Mouse (Mus musculus) intestine, embryonic 14.5 days (tissue): ENCODE measurements around the gene Prr15. TPM values are rescaled to one million over a fixed set of nuclear protein-coding genes. Genes with fewer than 3 reads are reported as not detected.

Source experiments
- ATAC-seq: fragments of 200-750 bp; cut with Nextera tagmentation; replicated peaks from 2 replicates; pipeline ENCODE4 v1.8.0; 2017; ENCODE audit warnings: low read depth, moderate number of reproducible peaks, moderate TSS enrichment, moderate library complexity; ENCODE audit not compliant: low FRiP score, low TSS enrichment
- DNase-seq: peaks from one replicate; pipeline ENCODE4 v3.0.0-alpha.2; 2018; ENCODE audit warnings: low spot score
- H3K27ac ChIP-seq: fragments of 300-500 bp; sonication (generic); 2 replicates; pipeline ENCODE4 v1.5.1; 2014; ENCODE audit warnings: low read depth, mild to moderate bottlenecking, control low read depth
- H3K27me3 ChIP-seq: fragments of 300-500 bp; sonication (generic); replicated peaks from 2 replicates; pipeline ENCODE4 v1.6.1; 2014; ENCODE audit warnings: low read length, control low read depth; ENCODE audit not compliant: control insufficient read depth, insufficient read depth
- H3K36me3 ChIP-seq: fragments of 300-500 bp; sonication (generic); 2 replicates; pipeline ENCODE4 v1.6.1; 2014; ENCODE audit warnings: low read length, control low read depth; ENCODE audit not compliant: control insufficient read depth, insufficient read depth
- H3K4me1 ChIP-seq: fragments of 300-500 bp; sonication (generic); replicated peaks from 2 replicates; pipeline ENCODE4 v1.6.1; 2014; ENCODE audit warnings: low read length, control low read depth, mixed read lengths; ENCODE audit not compliant: control insufficient read depth, insufficient read depth
- H3K4me2 ChIP-seq: fragments of 300-500 bp; sonication (generic); 2 replicates; pipeline ENCODE4 v1.6.1; 2014; ENCODE audit warnings: low read length
- H3K4me3 ChIP-seq: fragments of 300-500 bp; sonication (generic); 2 replicates; pipeline ENCODE4 v1.5.1; 2014; ENCODE audit warnings: low read depth, low read length, control low read depth, mixed read lengths
- H3K9ac ChIP-seq: fragments of 300-500 bp; sonication (generic); 2 replicates; pipeline ENCODE4 v1.6.1; 2014; ENCODE audit warnings: mild to moderate bottlenecking, low read length
- H3K9me3 ChIP-seq: fragments of 300-500 bp; sonication (generic); 2 replicates; pipeline ENCODE4 v1.6.1; 2016; ENCODE audit warnings: low read length, control low read depth; ENCODE audit not compliant: control insufficient read depth
- WGBS: fragments of 180-500 bp; shearing (Covaris S2); extraction: QIAGEN DNeasy Blood & Tissue Kit; methylation state at CpG from one replicate; pipeline ENCODE4 v1.1.7; 2014; 5-methylcytosine and 5-hydroxymethylcytosine counted together
- polyA plus RNA-seq: library from polyadenylated mRNA; unstranded; fragments of >200 nt; fragmentation: Nextera tagmentation; extraction: Ambion mirVana; gene quantifications from 2 replicates; pipeline ENCODE4 v1.2.1, GENCODE M21; 2014

The Prr15 gene
- polyA plus RNA-seq, 1 experiment from 2014 or later: 8.6 TPM

GRCm38 (mm10) chr6:54326671-54327625 lies 1.3 kb downstream of the Prr15 start:
- no peaks in the 10 kb centered on the region for H3K36me3 ChIP-seq
- peak; percentile 84 for DNase-seq
- peak overlapping the region; percentile 41 for H3K9ac ChIP-seq
- H3K9me3 ChIP-seq: no peaks in the 10 kb centered on the region
- H3K4me3 ChIP-seq: peak overlapping the region; percentile 52
- peaks cover 30% of the 10 kb centered on the region for H3K27me3 ChIP-seq
- WGBS: 1% methylated on average over 51 of the region's 53 CpGs
- H3K4me1 ChIP-seq: 0 out of 2 replicates have a peak, but pooled peaks cover 9% of the 10 kb centered on the region
- H3K4me2 ChIP-seq: peak overlapping the region; percentile 94
- ATAC-seq: peak; percentile 93
- 0 out of 2 replicates have a peak overlapping the region, but pooled peaks have one; percentile 11 for H3K27ac ChIP-seq

- Histone ChIP-seq H3K9me3 (no peaks in the 10 kb centered on the region), H3K27ac (0 out of 2 replicates have a peak overlapping the region, but pooled peaks have one; percentile 11), H3K9ac (peak overlapping the region; percentile 41), H3K4me1 (peaks cover 15% of the 10 kb centered on the region; the same call in 1 of the 2 replicates), H3K27me3 (peaks cover 30% of the 10 kb centered on the region), H3K36me3 (no peaks in the 10 kb centered on the region), H3K4me2 (peak overlapping the region; percentile 94), H3K4me3 (peak overlapping the region; percentile 52)
- under 1% methylated on average over 28 of the region's 28 CpGs for WGBS
- ATAC-seq (no peak), DNase-seq (peak; percentile 73)
These were observed 2.0 kb downstream of the Prr15 start for GRCm38 (mm10) chr6:54327626-54328003.

DNA sequence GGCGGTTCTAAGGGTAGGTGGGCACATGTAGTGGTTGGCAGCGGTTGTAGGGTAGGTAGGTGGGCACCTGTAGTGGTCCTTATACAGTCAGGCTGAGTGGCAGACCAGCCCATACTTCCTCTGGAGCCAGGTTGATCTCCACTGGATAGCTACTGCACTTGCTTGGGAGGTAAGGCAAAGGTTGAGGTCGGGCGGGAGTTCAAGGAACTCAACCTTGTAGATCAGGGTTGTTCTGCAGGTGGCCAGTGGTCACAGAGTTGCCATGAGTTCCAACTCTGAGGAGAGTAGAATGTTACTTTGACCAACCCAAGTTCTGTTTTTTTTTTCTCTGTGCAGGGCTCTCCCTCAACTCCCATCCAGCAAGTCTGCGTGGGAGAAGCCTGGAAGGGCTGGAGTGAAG lies 3.1 kb downstream of the Prr15 start:
- Histone ChIP-seq H3K27me3 (peaks cover 30% of the 10 kb centered on the region), H3K9me3 (no peaks in the 10 kb centered on the region), H3K9ac (no peak overlapping the region), H3K36me3 (no peaks in the 10 kb centered on the region), H3K4me3 (no peak overlapping the region), H3K4me2 (no peak overlapping the region), H3K27ac (no peak overlapping the region), H3K4me1 (peaks cover 17% of the 10 kb centered on the region; the same call in 1 of the 2 replicates)
- DNase-seq (no peak), ATAC-seq (no peak)
- 94% methylated on average over 5 of the region's 5 CpGs for WGBS

- H3K27me3 ChIP-seq: peaks cover 23% of the 10 kb centered on the region
- DNase-seq (no peak), ATAC-seq (no peak)
- no peak overlapping the region for H3K27ac ChIP-seq
- no peaks in the 10 kb centered on the region for H3K36me3 ChIP-seq
- WGBS: 82% methylated on average over 3 of the region's 3 CpGs
- no peak overlapping the region for H3K4me2 ChIP-seq
- no peak overlapping the region for H3K4me3 ChIP-seq
- H3K9ac ChIP-seq: no peak overlapping the region
- peaks cover 17% of the 10 kb centered on the region; the same call in 1 of the 2 replicates for H3K4me1 ChIP-seq
- no peaks in the 10 kb centered on the region for H3K9me3 ChIP-seq
These were observed 4.0 kb downstream of the Prr15 start for GRCm38 (mm10) chr6:54329598-54329997.

DNA sequence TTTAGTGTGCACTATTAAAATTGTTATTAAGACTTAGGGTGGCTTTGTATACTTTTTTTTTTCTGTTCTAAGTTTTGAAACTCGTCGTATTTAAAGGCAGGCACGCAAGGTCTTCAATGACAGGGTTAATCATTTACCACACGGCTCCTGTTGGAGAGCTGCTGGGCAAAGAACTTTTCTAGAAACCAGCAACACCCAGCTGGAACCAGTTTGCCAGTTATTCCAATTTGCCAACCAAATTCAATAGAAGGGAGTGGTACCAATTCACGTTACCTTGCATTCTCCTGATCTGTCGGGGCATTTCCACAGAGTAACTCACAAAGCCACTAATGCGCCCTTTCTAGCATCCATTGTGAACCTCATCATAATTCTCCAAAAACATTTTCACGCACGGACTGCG lies 4.5 kb downstream of the Prr15 start:
- no peak for ATAC-seq
- H3K27ac ChIP-seq: no peak overlapping the region
- no peaks in the 10 kb centered on the region for H3K9me3 ChIP-seq
- H3K4me3 ChIP-seq: no peak overlapping the region
- H3K27me3 ChIP-seq: peaks cover 20% of the 10 kb centered on the region
- peaks cover 17% of the 10 kb centered on the region; the same call in 1 of the 2 replicates for H3K4me1 ChIP-seq
- H3K4me2 ChIP-seq: no peak overlapping the region
- no peak overlapping the region for H3K9ac ChIP-seq
- WGBS: 82% methylated on average over 10 of the region's 10 CpGs
- no peaks in the 10 kb centered on the region for H3K36me3 ChIP-seq
- no peak for DNase-seq

- Histone ChIP-seq H3K4me2 (no peak overlapping the region), H3K9ac (no peak overlapping the region), H3K36me3 (no peaks in the 10 kb centered on the region), H3K27ac (no peak overlapping the region), H3K27me3 (peaks cover 7% of the 10 kb centered on the region; the same call in 1 of the 2 replicates), H3K4me3 (no peak overlapping the region), H3K9me3 (no peaks in the 10 kb centered on the region), H3K4me1 (peaks cover 14% of the 10 kb centered on the region; the same call in 1 of the 2 replicates)
- DNase-seq (no peak), ATAC-seq (no peak)
- 56% methylated on average over 10 of the region's 10 CpGs for WGBS
These were observed 6.1 kb downstream of the Prr15 start for GRCm38 (mm10) chr6:54331765-54332164.

GRCm38 (mm10) chr6:54332203-54332602 lies 6.6 kb downstream of the Prr15 start:
- H3K27me3 ChIP-seq: peaks cover 3% of the 10 kb centered on the region; the same call in 1 of the 2 replicates
- H3K9ac ChIP-seq: no peak overlapping the region
- no peak overlapping the region for H3K4me2 ChIP-seq
- H3K36me3 ChIP-seq: no peaks in the 10 kb centered on the region
- ATAC-seq (peak; percentile 47; the same call in 1 of the 2 replicates), DNase-seq (no peak)
- WGBS: 54% methylated on average over 8 of the region's 8 CpGs
- H3K4me3 ChIP-seq: no peak overlapping the region
- no peak overlapping the region for H3K27ac ChIP-seq
- peaks cover 12% of the 10 kb centered on the region; the same call in 1 of the 2 replicates for H3K4me1 ChIP-seq
- H3K9me3 ChIP-seq: no peaks in the 10 kb centered on the region

DNA sequence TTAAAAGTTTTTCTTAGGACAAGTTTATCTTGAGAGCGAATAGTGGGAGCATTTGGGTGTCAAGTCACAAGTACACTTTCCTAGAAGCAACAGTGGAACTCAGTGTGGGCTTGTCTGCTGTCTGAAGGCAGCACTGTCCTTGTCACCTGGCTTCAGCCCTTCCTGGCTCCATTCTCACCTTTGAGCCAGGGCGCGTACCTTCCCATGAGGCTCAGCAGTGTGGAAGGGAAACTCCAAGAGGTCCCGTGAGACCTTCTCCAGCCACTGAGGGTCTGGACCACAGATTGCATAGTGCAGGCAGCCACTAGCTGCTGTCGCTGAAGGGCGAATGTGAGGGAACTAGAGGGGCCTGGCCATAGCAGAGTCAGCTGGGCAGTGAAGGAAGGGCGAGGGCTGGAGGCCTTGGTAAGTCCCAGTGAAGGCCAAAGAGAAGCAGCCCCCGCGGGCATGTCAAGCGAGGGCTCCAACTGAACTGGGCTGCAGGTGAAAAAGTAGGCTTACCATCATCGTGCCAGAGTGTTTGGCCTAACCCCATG lies 7.5 kb downstream of the Prr15 start:
- Histone ChIP-seq H3K9me3 (no peaks in the 10 kb centered on the region), H3K4me2 (no peak overlapping the region), H3K27ac (peak overlapping the region; percentile 59; the same call in 1 of the 2 replicates), H3K4me1 (peaks cover 8% of the 10 kb centered on the region; the same call in 1 of the 2 replicates), H3K4me3 (no peak overlapping the region), H3K9ac (no peak overlapping the region), H3K36me3 (no peaks in the 10 kb centered on the region), H3K27me3 (no peaks in the 10 kb centered on the region)
- WGBS: 55% methylated on average over 11 of the region's 11 CpGs
- DNase-seq (no peak), ATAC-seq (no peak)
